Mouse (Mus musculus) granulocyte monocyte progenitor cell, adult 5-6 weeks (primary cell): ENCODE results near the gene Wdr37. TPM values are rescaled to one million over a fixed set of nuclear protein-coding genes. Genes with fewer than 3 reads are reported as not detected.

Experiments used
- ATAC-seq: replicated peaks from 2 replicates; pipeline ENCODE4 v1.8.0; 2016; ENCODE audit warnings: mild to moderate bottlenecking, moderate TSS enrichment, inconsistent platforms; ENCODE audit not compliant: poor library complexity, severe bottlenecking
- total RNA-seq, 2 experiments: library from RNA; stranded (forward) in 1 of 2; stranded (reverse) in 1 of 2; fragments of 200-712, 200-1000 nt in 1 of 2; fragments of >200 nt in 1 of 2; fragmentation: Nextera tagmentation in 1 of 2; gene quantifications; 2 replicates each; pipeline ENCODE4 v1.2.3; 2014 to 2017

Gene Wdr37
- total RNA-seq, 2 experiments from 2014 or later: 18.9 to 23.9 TPM

GRCm38 (mm10) chr13:8770616-8771015 is 101.1 kb downstream of the Wdr37 start:
- no peak for ATAC-seq

- ATAC-seq: no peak
Observed at GRCm38 (mm10) chr13:8769654-8770227, 102.0 kb downstream of the Wdr37 start.

GRCm38 (mm10) chr13:8760940-8761339 is 110.8 kb downstream of the Wdr37 start:
- no peak for ATAC-seq

Other genes starting within 250 kb of the Wdr37 start
- gene Idi1, start 13.6 kb upstream of the Wdr37 start, total RNA-seq (2014; fragmentation: Nextera tagmentation): 25.0 and 26.1 TPM in 2 replicates
- gene Idi1, start 13.6 kb upstream of the Wdr37 start, total RNA-seq (2017): 19.6 and 31.5 TPM in 2 replicates
- not detected in 2 replicates for gene Gm9745, start 76.3 kb upstream of the Wdr37 start, total RNA-seq (2014; fragmentation: Nextera tagmentation)
- gene Gm9745, start 76.3 kb upstream of the Wdr37 start, total RNA-seq (2017): not detected in 2 replicates
- gene Idi2, start 81.0 kb upstream of the Wdr37 start, total RNA-seq (2014; fragmentation: Nextera tagmentation): not detected in 2 replicates
- gene Idi2, start 81.0 kb upstream of the Wdr37 start, total RNA-seq (2017): not detected in 2 replicates
- 71.1 and 85.6 TPM in 2 replicates for gene Gtpbp4, start 124.2 kb upstream of the Wdr37 start, total RNA-seq (2014; fragmentation: Nextera tagmentation)
- 155 and 169 TPM in 2 replicates for gene Gtpbp4, start 124.2 kb upstream of the Wdr37 start, total RNA-seq (2017)
- gene Larp4b, start 222.0 kb upstream of the Wdr37 start, total RNA-seq (2014; fragmentation: Nextera tagmentation): 59.1 and 61.6 TPM in 2 replicates
- gene Larp4b, start 222.0 kb upstream of the Wdr37 start, total RNA-seq (2017): 79.1 and 81.7 TPM in 2 replicates